Mouse (Mus musculus): ENCODE data around the gene Snta1. TPM values are rescaled to one million over a fixed set of nuclear protein-coding genes. Genes with fewer than 3 reads are reported as not detected.
A peak's percentile ranks its signal among the peaks of the same experiment; 100 is the strongest.
"Not testable (repeated sequence)": the region's sequence is repeated elsewhere in the genome, so short reads cannot be mapped to it uniquely, and the experiment has no call there.

Snta1 gene
- total and polyA plus RNA-seq, 3 experiments = 19.9 to 53.6 (median 29.6) TPM

GRCm38 (mm10) chr2:154372842-154373500 lies 34.9 kb downstream of the Snta1 start, which contains the start of gene Cdk5rap1:
Cdk5rap1 (minus strand) TSS chr2:154373010.
- DNase-seq = no peak

- DNase-seq = peak; percentile 92
Observed at GRCm38 (mm10) chr2:154372151-154372829, 35.6 kb downstream of the Snta1 start.

GRCm38 (mm10) chr2:154367510-154367909 lies 40.4 kb downstream of the Snta1 start:
- no peak for DNase-seq

DNA sequence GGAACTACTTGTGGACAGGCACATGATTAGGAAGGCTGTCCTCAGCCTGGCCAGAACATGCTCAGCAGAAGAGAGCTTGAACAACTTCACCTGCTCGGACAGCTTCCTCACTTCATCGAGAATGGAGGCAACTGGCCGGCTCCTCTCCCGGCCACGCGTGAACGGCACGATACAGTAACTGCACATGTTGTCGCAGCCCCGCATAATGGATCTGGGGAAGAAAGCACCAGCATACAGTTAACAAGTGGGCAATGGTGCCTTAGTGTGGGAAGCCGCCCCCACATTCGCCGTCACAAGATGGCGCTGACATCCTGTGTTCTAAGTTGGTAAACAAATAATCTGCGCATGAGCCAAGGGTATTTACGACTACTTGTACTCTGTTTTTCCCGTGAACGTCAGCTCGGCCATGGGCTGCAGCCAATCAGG lies 53.9 kb downstream of the Snta1 start:
- DNase-seq = not testable (repeated sequence)

- DNase-seq = no peak
Observed at GRCm38 (mm10) chr2:154348152-154348551, 59.7 kb downstream of the Snta1 start.

GRCm38 (mm10) chr2:154339356-154339755 lies 68.5 kb downstream of the Snta1 start:
- no peak for DNase-seq

DNA sequence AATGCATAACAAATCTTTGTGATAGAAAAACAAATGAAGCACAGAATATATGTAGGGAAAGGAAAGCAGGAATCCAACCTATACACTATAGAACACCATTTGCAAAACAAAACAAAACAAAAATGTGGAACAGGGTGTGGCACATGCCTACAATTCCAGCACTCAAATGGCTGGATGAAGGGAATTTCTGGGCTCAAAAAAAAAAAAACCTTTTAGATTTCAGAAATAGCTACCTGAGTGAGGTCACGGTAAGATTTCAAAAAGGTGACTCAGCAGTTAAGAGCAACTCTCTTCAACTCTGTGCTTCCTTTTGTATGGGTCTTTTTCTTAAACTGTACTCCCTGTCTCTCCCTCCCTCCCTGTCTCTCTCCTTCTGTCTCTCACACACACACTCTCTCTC lies 69.7 kb downstream of the Snta1 start:
- no peak for DNase-seq

GRCm38 (mm10) chr2:154335572-154335971 lies 72.3 kb downstream of the Snta1 start:
- DNase-seq = no peak

GRCm38 (mm10) chr2:154326852-154327251 lies 81.0 kb downstream of the Snta1 start:
- DNase-seq = no peak

Other genes starting within 250 kb of the Snta1 start
- gene Bpifa5, start 245.5 kb downstream of the Snta1 start, total RNA-seq (2021) = not detected
- gene Bpifa5, start 245.5 kb downstream of the Snta1 start, polyA plus RNA-seq (2012; rRNA removed) = not detected in 2 replicates
- under 1 TPM; 0.17 to 0.23 TPM for gene Bpifb1, start 217.3 kb downstream of the Snta1 start, total RNA-seq (2021)
- gene Bpifb1, start 217.3 kb downstream of the Snta1 start, polyA plus RNA-seq (2012; rRNA removed) = 0.06 and 0.27 TPM in 2 replicates
- gene Bpifb5, start 184.4 kb downstream of the Snta1 start, total RNA-seq (2021) = under 1 TPM in 1 of 2 experiments, not detected in 1; 0.17 TPM
- gene Bpifb5, start 184.4 kb downstream of the Snta1 start, polyA plus RNA-seq (2012; rRNA removed) = 0.40 and 0.54 TPM in 2 replicates
- not detected for gene Bpifb9a, start 150.2 kb downstream of the Snta1 start, total RNA-seq (2021)
- gene Bpifb9a, start 150.2 kb downstream of the Snta1 start, polyA plus RNA-seq (2012; rRNA removed) = not detected in 2 replicates
- gene Bpifb9b, start 100.9 kb downstream of the Snta1 start, total RNA-seq (2021) = not detected
- gene Bpifb9b, start 100.9 kb downstream of the Snta1 start, polyA plus RNA-seq (2012; rRNA removed) = not detected in 2 replicates
- gene Cdk5rap1, start 35.1 kb downstream of the Snta1 start, total RNA-seq (2021) = 10 to 100 TPM in 1 of 2 experiments, 1 to 10 TPM in 1; 9.7 to 14.4 TPM
- gene Cdk5rap1, start 35.1 kb downstream of the Snta1 start, polyA plus RNA-seq (2012; rRNA removed) = 5.9 and 7.1 TPM in 2 replicates
- 10 to 100 TPM; 34.5 to 49.1 TPM for gene Cbfa2t2, start 28.4 kb upstream of the Snta1 start, total RNA-seq (2021)
- 9.6 and 11.3 TPM in 2 replicates for gene Cbfa2t2, start 28.4 kb upstream of the Snta1 start, polyA plus RNA-seq (2012; rRNA removed)
- gene 1700003F12Rik, start 139.0 kb upstream of the Snta1 start, total RNA-seq (2021) = not detected
- gene 1700003F12Rik, start 139.0 kb upstream of the Snta1 start, polyA plus RNA-seq (2012; rRNA removed) = 0.79 and 1.2 TPM in 2 replicates
- gene Actl10, start 143.7 kb upstream of the Snta1 start, total RNA-seq (2021) = not detected
- gene Actl10, start 143.7 kb upstream of the Snta1 start, polyA plus RNA-seq (2012; rRNA removed) = not detected in 2 replicates
- 1 to 10 TPM; 1.5 to 1.6 TPM for gene Necab3, start 150.8 kb upstream of the Snta1 start, total RNA-seq (2021)
- gene Necab3, start 150.8 kb upstream of the Snta1 start, polyA plus RNA-seq (2012; rRNA removed) = 3.3 and 4.3 TPM in 2 replicates
- 1 to 10 TPM; 7.4 to 8.7 TPM for gene E2f1, start 161.8 kb upstream of the Snta1 start, total RNA-seq (2021)
- 12.3 and 14.9 TPM in 2 replicates for gene E2f1, start 161.8 kb upstream of the Snta1 start, polyA plus RNA-seq (2012; rRNA removed)
- 10 to 100 TPM; 34.7 to 36.6 TPM for gene Pxmp4, start 195.6 kb upstream of the Snta1 start, total RNA-seq (2021)
- gene Pxmp4, start 195.6 kb upstream of the Snta1 start, polyA plus RNA-seq (2012; rRNA removed) = 48.1 and 55.5 TPM in 2 replicates
- 1 to 10 TPM; 3.0 to 3.6 TPM for gene Zfp341, start 205.2 kb upstream of the Snta1 start, total RNA-seq (2021)
- gene Zfp341, start 205.2 kb upstream of the Snta1 start, polyA plus RNA-seq (2012; rRNA removed) = 5.9 and 7.2 TPM in 2 replicates
- gene 4930519P11Rik, start 205.3 kb upstream of the Snta1 start, total RNA-seq (2021) = under 1 TPM in 1 of 2 experiments, not detected in 1; 0.66 TPM
- 1.1 and 2.5 TPM in 2 replicates for gene 4930519P11Rik, start 205.3 kb upstream of the Snta1 start, polyA plus RNA-seq (2012; rRNA removed)
- 100 to 1,000 TPM; 236 to 263 TPM for gene Chmp4b, start 243.6 kb upstream of the Snta1 start, total RNA-seq (2021)
- gene Chmp4b, start 243.6 kb upstream of the Snta1 start, polyA plus RNA-seq (2012; rRNA removed) = 96.3 and 114 TPM in 2 replicates